In genomic region chr17:14545822-14546473, GRCm38 (mm10) we compare ENCODE assay signal across 9 mouse cellular contexts.
DNase-seq lines count a peak whose midpoint lies in the region; ATAC-seq and TF ChIP-seq lines count a peak whose summit lies in the region.
"Had no signal": no experiment of that assay in that cellular context is flagged by ENCODE, and none has a peak within 500 bp of the region (broad histone marks: within the 10 kb centered on the region; RNA-seq: fewer than 3 reads in every experiment).

No protein-coding gene starts in this region.

- no peak overlapping the region for H3K4me3 ChIP-seq in E14TG2a.4 (replicated peaks; ENCODE audit: low read length)
- H3K4me3 ChIP-seq in bone marrow, adult 2 months (replicated peaks; ENCODE audit: control insufficient read depth, low read depth, low read length): no peak overlapping the region
- 0 out of 2 replicates have a peak overlapping the region, but pooled peaks have one; percentile 0 for H3K4me3 ChIP-seq in embryonic facial prominence, embryonic 15.5 days (replicated peaks)
- H3K4me3 ChIP-seq in heart, embryonic 10.5 days: no peak overlapping the region
- no peak overlapping the region for H3K4me3 ChIP-seq in lung, embryonic 16.5 days (ENCODE audit: low read length)

- 0 out of 2 replicates have a peak, but pooled peaks cover 3% of the 10 kb centered on the region for H3K4me1 ChIP-seq in E14TG2a.4 (replicated peaks; ENCODE audit: low read depth, low read length)
- H3K4me1 ChIP-seq in bone marrow, adult 2 months (ENCODE audit: control insufficient read depth, insufficient read depth, low read length): no peaks in the 10 kb centered on the region
- peaks cover 7% of the 10 kb centered on the region; the same call in 1 of the 2 replicates for H3K4me1 ChIP-seq in embryonic facial prominence, embryonic 15.5 days
- H3K4me1 ChIP-seq in heart, embryonic 10.5 days: no peaks in the 10 kb centered on the region
- H3K4me1 ChIP-seq in lung, embryonic 16.5 days (replicated peaks; ENCODE audit: control insufficient read depth, insufficient read depth, low read length): no peaks in the 10 kb centered on the region

- WGBS in bone marrow, adult 2 months: 19% methylated on average over 16 of the region's 16 CpGs
- 21% methylated on average over 16 of the region's 16 CpGs for WGBS in embryonic facial prominence, embryonic 15.5 days
- WGBS in heart, embryonic 10.5 days: 33% methylated on average over 16 of the region's 16 CpGs
- WGBS in lung, embryonic 16.5 days: 35% methylated on average over 16 of the region's 16 CpGs

- no peaks in the 10 kb centered on the region for H3K36me3 ChIP-seq in E14TG2a.4 (ENCODE audit: insufficient read depth, low read length)
- H3K36me3 ChIP-seq in embryonic facial prominence, embryonic 15.5 days: no peaks in the 10 kb centered on the region
- H3K36me3 ChIP-seq in heart, embryonic 10.5 days: no peaks in the 10 kb centered on the region
- no peaks in the 10 kb centered on the region for H3K36me3 ChIP-seq in lung, embryonic 16.5 days (ENCODE audit: control insufficient read depth, insufficient read depth, low read length)

- peak; percentile 76 for DNase-seq in heart, embryonic 10.5 days (ENCODE audit: low spot score)
- DNase-seq in layer of hippocampus, adult 11-12 months (ENCODE audit: low spot score): peak; percentile 84
- peak; percentile 69 for DNase-seq in retina, embryonic 14.5 days (ENCODE audit: low spot score)
- peak; percentile 69 for DNase-seq in urinary bladder, adult 2 months (ENCODE audit: low spot score)

- TF ChIP-seq CTCF in E14TG2a.4 (conservative IDR thresholded peaks at IDR 0.05; ENCODE audit: low read length): peak; percentile 81
- TF ChIP-seq CTCF in bone marrow, adult 2 months (IDR thresholded peaks at IDR 0.05; ENCODE audit: control insufficient read depth, insufficient read depth, low read length): peak; percentile 52

- H3K9ac ChIP-seq in embryonic facial prominence, embryonic 15.5 days: no peak overlapping the region
- H3K9ac ChIP-seq in lung, embryonic 16.5 days (ENCODE audit: low read length): no peak overlapping the region

- no peak for TF ChIP-seq POLR2A in bone marrow, adult 2 months (IDR thresholded peaks at IDR 0.05; ENCODE audit: borderline replicate concordance, control insufficient read depth, low read depth, low read length)

- no peak overlapping the region; the same call in 1 of the 2 replicates for H3K4me2 ChIP-seq in embryonic facial prominence, embryonic 15.5 days (replicated peaks)
- no peak overlapping the region for H3K4me2 ChIP-seq in lung, embryonic 16.5 days (ENCODE audit: low read depth, low read length)

- H3K27ac ChIP-seq in bone marrow, adult 2 months (ENCODE audit: control insufficient read depth, insufficient read depth, low read depth, low read length, poor library complexity): no peak overlapping the region
- H3K27ac ChIP-seq in embryonic facial prominence, embryonic 15.5 days (replicated peaks): peak overlapping the region; percentile 44; the same call in 1 of the 2 replicates
- H3K27ac ChIP-seq in heart, embryonic 10.5 days: no peak overlapping the region
- H3K27ac ChIP-seq in lung, embryonic 16.5 days (ENCODE audit: low read length): no peak overlapping the region
- H3K27ac ChIP-seq: macrophage had no signal

- peaks cover 3% of the 10 kb centered on the region; the same call in 1 of the 2 replicates for H3K27me3 ChIP-seq in E14TG2a.4 (ENCODE audit: insufficient read depth, low read length)
- H3K27me3 ChIP-seq in embryonic facial prominence, embryonic 15.5 days: no peaks in the 10 kb centered on the region
- no peaks in the 10 kb centered on the region for H3K27me3 ChIP-seq in heart, embryonic 10.5 days (ENCODE audit: insufficient read depth, poor library complexity, severe bottlenecking)
- H3K27me3 ChIP-seq in lung, embryonic 16.5 days (ENCODE audit: control insufficient read depth, insufficient read depth, low read depth, low read length): 0 out of 2 replicates have a peak, but pooled peaks cover 2% of the 10 kb centered on the region

- peak; percentile 39; the same call in 1 of the 2 replicates for ATAC-seq in embryonic facial prominence, embryonic 15.5 days (ENCODE audit: insufficient number of reproducible peaks, low FRiP score, low TSS enrichment, low read depth)
- ATAC-seq in lung, embryonic 16.5 days (ENCODE audit: low read depth): peak; percentile 73

- H3K9me3 ChIP-seq in E14TG2a.4 (ENCODE audit: low read length): no peaks in the 10 kb centered on the region
- H3K9me3 ChIP-seq in embryonic facial prominence, embryonic 15.5 days (replicated peaks): no peaks in the 10 kb centered on the region
- H3K9me3 ChIP-seq in heart, embryonic 10.5 days: no peaks in the 10 kb centered on the region
- H3K9me3 ChIP-seq in lung, embryonic 16.5 days (ENCODE audit: control insufficient read depth, low read length): peaks cover 8% of the 10 kb centered on the region
